Mouse (Mus musculus) testis, postnatal 14 days (tissue): ENCODE measurements around the gene Actr6.
"Not testable (repeated sequence)": the region's sequence is repeated elsewhere in the genome, so short reads cannot be mapped to it uniquely, and the experiment has no call there.

ENCODE experiments used
- DNase-seq: peaks from one replicate; pipeline ENCODE4 v3.0.0; 2021; ENCODE audit warnings: low spot score

Actr6 gene

DNA sequence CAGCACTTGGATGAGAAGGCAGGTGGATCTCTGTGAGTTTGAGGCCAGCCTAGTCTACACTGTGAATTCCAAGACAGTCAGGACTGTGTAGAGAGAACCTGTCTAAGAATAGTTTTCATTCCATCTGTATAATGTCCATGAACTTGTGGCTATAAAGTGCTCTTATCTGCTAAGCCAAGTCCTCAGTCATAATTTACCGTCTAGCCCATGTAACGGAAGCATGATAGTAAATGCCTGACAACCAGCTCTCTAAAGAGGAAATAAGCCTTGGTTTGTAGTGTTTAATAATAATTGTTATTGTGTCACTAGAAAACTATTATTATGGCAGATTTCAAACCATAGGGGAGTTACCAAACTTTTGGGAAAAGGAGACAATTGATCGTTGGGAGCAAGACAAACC is 5.8 kb upstream of the Actr6 start:
- no peak for DNase-seq

DNA sequence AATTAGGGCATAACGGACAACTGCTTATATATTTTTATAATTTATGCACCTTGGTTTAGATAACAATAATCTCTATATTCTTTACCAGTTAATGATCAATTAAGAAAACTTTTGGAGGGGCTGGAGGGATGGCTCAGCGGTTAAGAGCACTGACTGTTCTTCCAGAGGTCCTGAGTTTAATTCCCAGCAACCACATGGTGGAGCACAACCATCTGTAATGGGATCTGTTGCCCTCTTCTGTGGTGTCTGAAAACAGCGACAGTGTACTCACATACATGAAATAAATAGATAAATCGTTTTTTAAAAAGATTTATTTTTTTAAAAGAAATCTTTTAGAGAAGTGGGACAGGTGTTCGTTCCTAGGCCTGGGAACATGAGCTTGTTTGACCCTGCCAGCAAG is 5.0 kb upstream of the Actr6 start:
- DNase-seq = no peak

DNA sequence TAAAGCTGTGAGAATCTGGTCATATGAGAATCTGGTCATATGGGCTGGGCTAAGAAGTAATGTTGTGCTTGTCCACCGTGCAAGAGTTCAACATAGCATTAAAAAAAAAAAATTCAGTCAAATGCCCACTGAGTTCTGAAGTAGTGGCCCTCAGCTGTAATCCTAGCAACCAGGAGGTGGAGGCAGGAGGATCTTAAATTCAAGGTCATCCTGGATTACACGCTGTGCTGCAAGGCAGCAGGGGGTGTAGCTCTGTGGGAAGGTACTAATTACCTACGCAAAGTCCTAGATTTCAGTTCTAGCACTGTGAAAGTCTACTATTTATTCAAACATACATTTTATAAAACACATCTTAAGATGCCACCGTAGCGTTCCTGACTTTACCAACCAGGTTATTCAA is 754 bp downstream of the Actr6 start:
- DNase-seq = no peak

DNA sequence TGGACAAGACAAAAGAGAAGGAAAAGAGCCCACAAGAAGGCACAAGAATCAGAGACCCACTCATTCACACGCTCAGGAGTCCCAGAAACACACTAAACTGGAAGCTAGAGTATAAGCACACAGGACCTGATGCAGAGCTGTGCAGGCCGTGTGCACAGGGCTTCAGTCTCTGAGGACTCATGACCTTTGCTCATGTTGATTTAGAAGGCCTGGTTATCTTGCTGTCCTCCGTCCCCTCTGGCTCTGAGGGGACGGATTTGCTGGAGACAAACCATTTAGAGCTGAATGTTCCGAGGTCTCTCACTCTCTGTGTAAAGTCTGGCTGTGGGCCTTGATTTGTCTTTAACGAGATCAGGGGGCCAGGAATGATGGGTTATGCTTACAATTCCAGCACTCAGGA is 1.7 kb downstream of the Actr6 start:
- DNase-seq = no peak

DNA sequence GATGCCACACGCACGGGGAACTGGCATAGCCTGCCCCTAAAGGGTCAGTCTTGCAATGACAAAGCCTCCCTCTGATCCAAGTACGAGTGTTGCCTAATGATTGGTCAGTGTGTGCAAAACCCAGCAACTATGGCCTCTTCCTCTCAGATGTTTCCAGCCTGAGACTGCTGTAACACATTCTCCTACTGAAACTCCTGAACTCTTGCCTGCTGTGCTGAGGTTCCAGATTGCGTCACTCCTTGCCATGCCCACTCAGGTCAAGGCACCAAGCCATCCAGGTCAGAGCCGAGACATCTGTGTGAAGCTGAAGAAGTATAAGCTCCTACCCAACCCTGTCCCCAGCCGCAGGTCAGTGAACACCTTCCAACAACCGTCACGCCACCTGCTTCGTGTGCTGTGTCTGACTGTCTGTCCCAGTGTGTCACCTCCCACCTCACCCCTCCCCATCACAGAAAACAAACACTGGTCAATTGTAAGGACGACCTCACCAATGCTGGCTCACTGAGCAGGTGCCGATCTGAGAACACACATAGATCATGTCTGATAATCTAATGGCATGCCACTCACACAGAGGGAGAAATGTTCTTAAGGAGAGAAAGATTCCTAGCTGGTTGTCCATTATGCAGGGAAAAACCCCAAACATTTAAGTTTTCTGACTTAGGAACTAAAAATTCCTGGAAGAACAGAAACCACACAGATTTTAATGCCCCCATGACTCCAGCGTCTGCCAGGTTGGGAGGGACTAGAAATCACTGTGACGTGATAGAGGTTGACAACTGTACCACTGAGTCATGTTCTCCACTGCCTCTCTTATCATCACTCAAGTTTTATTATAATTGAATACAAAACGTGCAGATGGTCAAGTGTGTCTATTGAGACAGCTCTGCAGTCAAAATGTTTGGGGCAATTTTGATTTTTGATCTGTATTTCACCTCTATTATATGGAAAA is 9.6 kb downstream of the Actr6 start:
- DNase-seq = no peak

DNA sequence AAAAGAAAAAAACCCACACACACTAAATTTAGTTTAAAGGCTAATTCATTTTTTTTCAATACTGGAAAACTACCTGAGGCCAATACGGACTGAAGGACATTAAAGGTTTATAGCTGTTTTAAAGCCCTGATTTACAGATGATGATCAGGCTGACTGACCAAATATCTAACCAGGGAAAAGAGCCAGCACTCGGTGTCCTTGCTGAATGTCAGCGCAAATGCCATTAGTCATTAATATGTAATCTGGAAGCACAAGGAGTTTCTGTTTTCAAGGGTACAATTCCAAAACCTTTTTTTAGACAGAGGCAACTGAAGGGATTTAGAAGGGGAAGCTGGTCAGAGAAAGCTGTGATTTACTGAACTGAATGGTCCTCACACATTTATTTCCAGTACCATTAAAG is 11.3 kb downstream of the Actr6 start:
- peak; percentile 50 for DNase-seq

DNA sequence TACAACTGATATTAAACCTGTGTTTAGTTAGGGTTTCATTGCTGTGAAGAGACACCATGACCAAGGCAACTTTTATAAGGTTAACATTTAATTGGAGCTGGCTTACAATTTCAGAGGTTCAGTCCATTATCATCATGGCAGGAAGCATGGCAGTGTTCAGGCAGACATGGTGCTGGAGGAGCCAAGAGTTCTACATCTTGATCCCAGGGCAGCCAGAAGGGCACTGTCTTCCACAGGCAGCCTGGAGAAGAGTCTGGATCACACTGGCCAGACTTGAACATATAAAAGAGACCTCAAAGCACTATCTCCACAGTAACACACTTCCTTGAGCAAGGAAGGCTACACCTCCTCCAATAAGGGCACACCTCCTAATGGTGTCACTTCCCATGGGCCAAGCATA is 11.8 kb downstream of the Actr6 start:
- no peak for DNase-seq

GRCm38 (mm10) chr10:89714910-89715309 is 17.2 kb downstream of the Actr6 start:
- no peak for DNase-seq

- DNase-seq = peak; percentile 20
Observed at GRCm38 (mm10) chr10:89708720-89709119, 23.4 kb downstream of the Actr6 start.

GRCm38 (mm10) chr10:89707397-89707796 is 24.7 kb downstream of the Actr6 start:
- DNase-seq = no peak

DNA sequence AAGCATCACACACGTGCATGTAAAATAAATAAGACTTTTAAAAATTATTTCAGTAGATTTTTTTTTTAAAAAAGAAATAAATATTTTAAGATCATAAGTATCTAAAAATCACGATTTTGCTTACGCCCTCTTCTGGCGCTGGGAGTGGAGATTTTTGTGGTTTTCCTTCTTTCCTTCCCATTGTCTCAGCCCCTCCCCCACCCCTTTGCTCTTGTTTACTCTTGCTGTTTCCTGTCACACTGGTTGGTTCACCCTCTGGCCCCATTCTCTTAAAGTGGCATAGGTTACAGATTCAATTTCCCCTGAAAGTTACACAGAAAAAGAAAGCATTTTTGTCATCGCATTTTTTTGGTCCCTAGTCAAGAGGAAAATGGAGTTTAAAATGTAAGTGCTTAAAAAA is 29.1 kb downstream of the Actr6 start:
- DNase-seq = no peak

- no peak for DNase-seq
Observed at GRCm38 (mm10) chr10:89697956-89698355, 34.1 kb downstream of the Actr6 start.

DNA sequence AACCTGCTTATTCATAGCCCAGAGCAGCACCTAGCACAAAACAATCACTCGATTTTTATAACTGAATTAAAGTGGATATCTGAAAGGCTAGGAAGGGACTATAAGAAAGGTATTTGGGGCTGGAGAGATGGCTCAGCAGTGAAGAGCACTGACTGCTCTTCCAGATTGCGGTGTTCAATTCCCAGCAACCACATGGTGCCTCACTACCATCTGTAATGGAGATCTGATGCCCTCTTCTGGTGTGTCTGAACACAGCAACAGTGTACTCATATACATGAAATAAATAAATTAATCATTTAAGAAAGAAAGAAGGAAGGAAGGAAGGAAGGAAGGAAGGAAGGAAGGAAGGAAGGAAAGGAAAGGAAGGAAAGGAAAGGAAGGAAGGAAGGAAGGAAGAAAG is 35.8 kb downstream of the Actr6 start:
- not testable (repeated sequence) for DNase-seq

- no peak for DNase-seq
Observed at GRCm38 (mm10) chr10:89695194-89695911, 36.7 kb downstream of the Actr6 start.

- DNase-seq = no peak
Observed at GRCm38 (mm10) chr10:89690021-89690420, 42.1 kb downstream of the Actr6 start.

DNA sequence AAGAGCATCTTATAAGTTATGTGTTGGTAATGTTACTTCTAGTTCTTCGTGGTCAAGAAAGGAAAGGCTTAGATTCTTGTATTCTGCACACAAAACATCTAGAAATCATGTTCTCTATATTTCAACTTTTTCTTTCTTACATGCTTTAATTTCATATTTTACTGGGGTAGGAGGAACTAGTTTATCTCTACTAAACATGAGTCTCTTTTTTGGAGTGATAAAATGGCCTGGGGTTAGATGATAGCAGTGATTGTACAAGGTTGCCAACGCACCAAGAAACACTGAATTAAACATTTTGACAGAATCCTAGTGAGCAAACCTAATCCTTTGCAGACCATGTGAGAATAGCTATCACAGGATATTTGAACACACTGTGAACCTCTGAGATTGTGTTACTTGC is 44.6 kb downstream of the Actr6 start:
- no peak for DNase-seq

DNA sequence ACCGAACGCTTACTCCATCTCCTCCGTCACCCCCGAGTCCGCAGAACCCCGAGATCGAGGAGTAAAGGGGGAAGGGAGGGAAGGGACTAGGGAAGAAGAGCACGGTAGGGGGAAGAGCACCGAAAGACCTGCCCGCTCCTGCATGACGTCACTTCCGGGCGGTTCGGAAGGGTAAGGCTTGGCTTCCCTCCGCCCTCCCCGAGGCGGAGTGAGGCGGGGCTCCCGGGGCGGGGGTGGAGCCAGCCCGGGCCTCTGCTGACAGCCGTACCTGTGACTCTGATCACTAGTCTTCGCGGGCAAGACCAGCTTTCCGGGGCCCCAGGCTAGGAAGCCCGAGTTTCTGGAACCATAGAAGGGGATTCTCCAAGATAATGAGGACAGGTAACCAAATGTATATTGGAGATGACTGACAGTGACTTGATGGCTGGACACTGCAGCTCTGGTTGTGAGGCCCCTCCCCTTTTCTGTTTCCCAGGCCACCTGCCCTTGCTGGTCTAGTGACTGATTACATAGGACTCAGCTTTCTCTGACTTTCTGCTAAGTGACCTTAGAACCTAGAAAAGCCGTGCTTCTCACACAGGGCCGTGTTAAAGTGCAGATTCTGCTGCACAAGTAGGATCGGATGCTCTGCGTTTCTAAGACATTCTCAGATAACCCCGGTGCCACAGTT is 45.8 kb downstream of the Actr6 start, which contains the start of gene Scyl2:
TSS of gene Scyl2 (minus strand) at position 147 of the 670 bp plus-strand sequence.
- DNase-seq = peak; percentile 92

GRCm38 (mm10) chr10:89685391-89686138 is 46.5 kb downstream of the Actr6 start:
- peak; percentile 10 for DNase-seq

DNA sequence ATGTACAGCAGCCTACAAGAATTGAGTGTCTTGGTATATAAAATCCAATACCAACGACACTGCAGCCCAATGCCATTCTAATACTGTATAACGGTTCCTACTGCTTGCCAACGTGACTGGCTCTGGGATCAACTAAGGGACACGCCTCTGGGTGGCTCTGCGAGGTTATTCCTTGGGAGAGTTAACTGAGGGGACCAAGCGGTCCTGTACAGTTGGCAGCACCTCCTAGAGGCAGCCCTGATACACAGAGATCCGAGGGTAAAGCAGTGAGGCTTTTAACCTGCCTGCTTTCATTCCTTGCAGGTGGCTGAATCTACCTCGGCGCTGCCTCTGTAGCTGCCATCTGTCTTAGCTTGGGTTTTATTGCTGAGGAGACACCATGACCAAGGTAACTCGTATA is 49.1 kb downstream of the Actr6 start:
- no peak for DNase-seq

DNA sequence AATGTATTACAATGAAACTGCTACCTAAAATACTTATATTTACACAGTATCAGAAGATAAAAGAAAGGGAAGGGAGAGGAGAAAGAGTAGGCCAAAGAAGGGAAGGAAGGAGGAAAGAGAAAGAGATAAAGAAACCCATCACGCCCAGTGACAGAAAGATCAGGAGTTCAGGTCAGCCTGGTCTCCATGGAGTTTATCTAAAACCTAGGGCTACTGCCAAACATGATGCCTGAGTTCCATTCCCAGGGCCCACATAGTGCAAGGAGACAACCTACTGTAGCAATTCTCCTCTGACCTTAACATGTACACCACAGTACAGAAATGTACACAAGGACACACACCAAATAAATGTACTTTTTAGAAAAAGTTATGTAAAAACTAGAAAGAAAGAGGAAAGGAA is 49.9 kb downstream of the Actr6 start:
- DNase-seq = no peak

- no peak for DNase-seq
Observed at GRCm38 (mm10) chr10:89681706-89682105, 50.4 kb downstream of the Actr6 start.

GRCm38 (mm10) chr10:89680517-89680916 is 51.6 kb downstream of the Actr6 start:
- DNase-seq = no peak
